Mouse (Mus musculus): ENCODE results near the gene Fcho1.
"Not testable (repeated sequence)": the region's sequence is repeated elsewhere in the genome, so short reads cannot be mapped to it uniquely, and the experiment has no call there.

The Fcho1 gene

GRCm38 (mm10) chr8:71718252-71718651 is 7.3 kb downstream of the Fcho1 start:
- DNase-seq (ENCODE audit: low read depth, low spot score): no peak

- no peak for DNase-seq (ENCODE audit: low read depth, low spot score)
Measured at GRCm38 (mm10) chr8:71717096-71717495, 8.4 kb downstream of the Fcho1 start.

DNA sequence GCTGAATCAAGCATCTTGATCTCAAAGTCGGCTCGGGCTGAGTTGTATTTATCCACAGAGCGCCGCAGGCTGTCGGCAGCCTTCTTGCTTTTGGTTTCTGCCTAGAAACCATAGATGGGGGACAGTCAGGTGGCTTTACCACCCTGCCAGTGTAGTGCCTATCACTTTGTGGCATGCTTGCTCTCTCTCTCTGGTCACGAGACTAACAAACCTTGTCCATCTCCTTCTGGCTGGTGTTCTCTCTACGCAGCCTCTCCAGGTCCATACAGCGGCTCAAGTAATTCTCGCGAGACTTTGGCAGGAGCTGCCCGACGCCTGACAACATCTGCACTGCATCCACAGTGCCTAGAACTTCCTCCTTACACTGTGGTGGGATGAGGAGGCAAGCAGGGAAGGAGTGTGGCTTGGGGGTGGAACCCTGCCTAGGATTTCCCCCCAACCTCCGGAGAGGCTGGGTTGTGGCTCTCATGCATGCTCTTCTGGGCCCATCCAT is 8.9 kb downstream of the Fcho1 start:
- DNase-seq (ENCODE audit: low read depth, low spot score): no peak

- DNase-seq (ENCODE audit: low read depth, low spot score): no peak
Measured at GRCm38 (mm10) chr8:71715531-71715930, 10.0 kb downstream of the Fcho1 start.

DNA sequence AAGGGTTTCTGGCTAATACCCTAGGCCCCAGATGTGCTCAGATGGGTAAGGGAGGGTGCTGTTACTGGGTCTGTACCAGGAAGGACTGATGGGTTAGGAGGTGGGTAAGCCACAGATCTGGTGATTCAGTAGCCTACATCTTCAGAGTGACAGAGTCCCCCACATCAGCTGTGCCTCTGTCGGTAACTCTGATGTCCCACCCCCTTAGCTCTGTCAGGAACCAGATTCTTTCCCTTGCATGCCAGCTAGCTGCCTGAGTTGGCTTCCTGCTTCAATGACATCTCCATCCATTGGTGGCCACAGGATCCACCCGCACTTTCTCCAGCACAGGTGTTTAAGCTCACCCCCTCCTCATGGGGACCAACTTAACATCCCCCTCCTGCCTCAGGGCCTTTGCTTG is 13.9 kb downstream of the Fcho1 start:
- no peak for DNase-seq (ENCODE audit: low read depth, low spot score)

DNA sequence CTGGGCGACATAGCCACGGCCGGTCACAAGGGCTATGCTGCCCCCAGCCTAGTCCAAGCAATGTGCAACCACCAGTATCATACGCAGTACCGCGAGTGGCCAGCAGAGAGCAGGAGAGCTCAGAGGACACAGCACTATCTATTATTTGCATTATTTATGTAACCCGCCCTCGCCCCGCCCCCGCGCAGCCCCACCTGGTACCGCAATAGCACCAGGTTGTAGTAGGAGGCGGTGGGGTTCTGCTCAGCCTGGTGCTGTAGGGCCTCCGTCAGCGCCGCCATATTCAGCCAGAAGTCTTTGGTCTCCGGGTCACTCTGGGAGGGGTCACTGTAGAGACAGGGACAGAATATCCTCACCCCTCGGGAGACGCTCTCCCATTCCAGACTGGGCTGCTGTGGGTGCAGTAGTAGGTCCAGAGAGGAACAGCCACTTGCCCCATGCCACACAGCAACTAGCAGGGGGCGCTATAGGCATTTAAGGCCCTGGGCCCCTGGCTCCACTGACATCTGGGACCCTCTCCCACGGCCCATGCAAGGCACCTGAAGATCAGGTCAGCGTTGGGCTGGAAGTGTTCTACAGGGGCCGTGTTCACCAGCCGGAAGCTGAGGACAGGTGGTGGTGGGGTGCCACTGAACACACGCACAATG is 15.6 kb downstream of the Fcho1 start:
- DNase-seq (ENCODE audit: low read depth, low spot score): peak; percentile 84

DNA sequence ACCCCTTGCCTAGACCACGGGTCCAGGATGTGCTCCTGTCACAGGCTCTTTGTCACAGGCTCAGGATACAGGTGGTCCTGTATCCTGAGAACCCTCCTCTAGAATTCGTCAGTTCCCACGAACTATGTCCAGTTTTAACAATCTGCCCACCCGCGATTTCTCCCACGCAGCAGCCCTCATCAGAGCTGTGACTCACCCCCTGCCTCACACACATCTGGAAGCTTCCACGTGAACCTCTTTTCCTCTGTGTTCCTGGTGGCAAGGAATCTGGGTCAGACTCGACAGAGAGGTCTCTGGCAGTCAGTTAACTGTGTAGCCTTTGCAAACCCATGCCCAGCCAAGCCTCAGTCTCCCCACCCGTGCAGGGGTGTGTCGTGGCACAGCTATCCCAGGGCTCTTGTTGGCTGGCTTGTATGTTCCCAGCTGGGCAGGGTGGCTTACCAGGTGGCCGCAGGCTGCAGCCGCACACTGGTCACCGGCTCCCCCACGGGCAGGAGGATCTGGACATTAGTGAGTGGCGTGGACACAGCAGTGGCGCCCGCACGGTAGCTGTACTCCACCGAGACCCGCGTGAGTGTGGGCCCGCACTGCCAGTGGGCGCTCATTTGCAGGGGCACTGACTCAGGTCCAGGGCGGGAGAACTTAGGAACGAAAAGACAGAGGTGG is 16.2 kb downstream of the Fcho1 start:
- DNase-seq (ENCODE audit: low read depth, low spot score): no peak

- DNase-seq (ENCODE audit: low read depth, low spot score): no peak
Measured at GRCm38 (mm10) chr8:71707874-71708273, 17.6 kb downstream of the Fcho1 start.

DNA sequence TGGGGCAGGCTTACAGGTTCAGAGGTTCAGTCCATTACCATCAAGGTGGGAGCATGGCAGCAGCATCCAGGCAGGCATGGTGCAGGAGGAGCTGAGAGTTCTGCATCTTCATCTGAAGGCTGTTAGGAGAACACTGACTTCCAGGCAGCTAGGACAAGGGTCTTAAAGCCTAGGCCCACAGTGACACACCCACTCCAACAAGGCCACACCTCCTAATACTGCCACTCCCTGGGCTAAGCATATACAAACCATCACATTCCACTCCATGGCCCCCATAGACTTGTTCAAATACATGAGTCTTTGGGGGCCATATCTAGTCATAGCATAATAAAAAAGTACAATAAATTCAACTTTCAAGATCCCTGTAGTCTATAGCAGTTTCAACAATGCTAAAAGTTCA is 22.1 kb downstream of the Fcho1 start:
- DNase-seq (ENCODE audit: low read depth, low spot score): not testable (repeated sequence)

DNA sequence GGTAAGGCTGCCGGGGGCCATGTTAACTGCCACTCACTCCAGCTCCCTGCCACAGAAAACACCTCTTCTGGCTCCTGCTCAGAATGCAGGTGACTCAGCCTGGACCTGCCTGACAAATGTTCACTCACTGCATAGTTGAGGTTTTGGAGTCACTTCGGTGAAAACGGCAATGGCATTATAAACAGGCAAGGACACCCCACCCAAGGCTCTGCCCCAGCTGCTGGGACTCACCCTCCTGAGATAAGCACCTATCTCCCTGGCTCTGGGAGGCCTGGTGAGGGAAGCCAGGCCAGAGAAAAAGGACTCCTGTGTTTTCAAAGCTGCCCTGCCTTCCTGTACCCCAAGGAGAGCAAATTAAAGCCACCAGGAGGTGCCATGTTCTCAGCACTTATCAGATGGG is 22.6 kb downstream of the Fcho1 start:
- DNase-seq (ENCODE audit: low read depth, low spot score): no peak

DNA sequence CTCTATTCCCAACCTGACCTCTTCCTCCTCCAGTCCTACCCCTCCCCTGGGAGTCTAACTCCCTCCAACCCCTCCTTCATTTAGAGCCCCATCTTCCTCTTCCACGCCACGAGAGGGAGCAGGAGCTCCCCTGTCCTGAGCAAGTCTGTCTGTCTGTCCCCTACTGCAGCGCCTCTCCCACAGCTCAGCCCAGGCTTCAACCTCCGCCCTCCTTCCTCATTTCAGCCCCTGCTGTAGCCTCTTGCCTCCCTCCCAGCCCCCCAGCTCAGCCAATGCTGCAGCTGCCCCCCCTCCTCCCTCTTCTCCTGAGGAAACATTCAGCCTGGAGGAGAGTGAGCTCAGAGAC is 23.5 kb downstream of the Fcho1 start:
- no peak for DNase-seq (ENCODE audit: low read depth, low spot score)

DNA sequence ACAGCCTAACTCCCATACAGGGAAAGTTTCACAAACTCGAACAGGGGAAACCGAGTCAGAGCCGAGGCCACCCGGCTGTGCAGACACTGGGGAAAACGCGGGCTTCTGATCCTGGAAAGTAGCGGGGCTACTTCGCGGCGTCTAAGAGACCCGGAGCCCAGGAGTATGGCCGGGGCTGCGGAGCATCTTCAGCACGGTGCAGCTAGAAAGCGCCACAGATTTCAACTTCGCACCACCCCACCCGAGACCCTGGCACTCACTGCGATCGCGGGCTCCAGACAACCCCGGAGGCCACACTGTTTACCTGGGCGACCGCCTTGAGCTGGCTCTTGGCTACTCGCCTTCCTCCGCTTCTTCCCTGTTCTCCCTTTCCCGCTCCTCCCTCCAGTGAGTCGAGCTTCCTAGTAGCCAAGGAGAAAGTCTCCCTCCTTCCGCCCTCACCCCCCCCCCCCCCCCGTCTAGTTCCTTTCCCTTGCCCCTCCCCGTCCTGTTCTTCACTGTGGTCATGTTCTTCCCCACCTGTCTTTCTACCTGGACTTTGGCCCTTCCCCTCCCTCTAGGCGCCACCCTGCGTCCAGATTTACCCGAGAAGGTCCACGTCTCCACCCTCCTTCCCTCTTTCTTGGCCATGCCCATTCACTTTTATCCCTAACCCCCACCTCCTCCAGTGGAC is 24.0 kb downstream of the Fcho1 start, which contains the start of gene B3gnt3:
Gene B3gnt3 (minus strand): TSS at position 376 of the 673 bp plus-strand sequence.
- DNase-seq (ENCODE audit: low read depth, low spot score): no peak

DNA sequence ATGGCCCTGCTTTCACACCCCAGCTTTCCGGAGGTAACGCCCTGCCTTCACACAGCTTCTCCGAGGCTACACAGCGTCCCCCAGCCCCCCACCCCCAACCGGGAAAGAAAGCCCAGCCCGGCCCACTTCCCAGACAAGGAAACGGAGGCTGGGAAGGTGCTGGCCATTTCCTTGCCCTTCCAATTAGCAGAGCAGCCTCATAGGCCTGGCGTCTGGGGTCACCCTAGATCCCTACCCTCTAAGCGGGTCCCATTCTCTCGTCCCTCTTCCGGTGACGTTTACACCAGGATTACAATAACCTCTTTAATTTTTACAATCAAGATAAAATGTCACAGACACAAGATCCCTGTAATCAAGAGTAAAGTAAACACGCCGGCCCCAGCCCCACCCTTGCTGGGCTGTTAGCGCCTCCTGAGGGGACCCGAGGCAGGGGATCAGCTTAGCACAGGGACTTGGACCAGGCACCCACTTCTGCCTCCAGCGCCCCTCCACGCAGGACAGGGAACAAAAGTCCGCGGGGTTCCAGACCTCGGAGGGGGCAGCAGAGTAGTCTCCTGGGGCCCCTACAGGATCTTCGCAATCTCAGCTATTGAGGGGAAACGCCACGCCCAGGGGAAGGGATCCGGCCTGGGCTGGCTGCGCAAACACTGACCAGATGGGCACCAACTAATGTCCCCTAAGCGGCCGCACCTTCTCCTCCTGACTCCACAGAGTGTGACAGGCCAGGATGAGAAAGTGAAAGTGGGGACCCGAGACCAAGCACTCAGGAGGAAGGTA is 24.8 kb downstream of the Fcho1 start:
- no peak for DNase-seq (ENCODE audit: low read depth, low spot score)

DNA sequence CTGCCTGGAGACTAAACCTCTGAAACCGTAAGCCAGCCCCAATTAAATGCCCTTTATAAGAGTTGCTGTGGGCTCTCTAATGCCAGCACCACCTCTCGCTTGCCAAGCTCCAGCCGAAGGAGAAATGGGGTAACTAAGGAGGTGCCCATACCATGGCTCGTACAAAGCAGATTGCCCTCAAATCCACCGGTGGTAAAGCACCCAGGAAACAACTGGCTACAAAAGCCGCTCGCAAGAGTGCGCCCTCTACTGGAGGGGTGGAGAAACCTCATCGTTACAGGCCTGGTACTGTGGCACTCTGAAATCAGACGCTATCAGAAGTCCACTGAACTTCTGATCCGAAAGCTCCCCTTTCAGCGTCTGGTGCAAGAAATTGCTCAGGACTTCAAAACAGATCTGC is 30.1 kb downstream of the Fcho1 start:
- not testable (repeated sequence) for DNase-seq (ENCODE audit: low read depth, low spot score)

GRCm38 (mm10) chr8:71693166-71694041 is 32.1 kb downstream of the Fcho1 start:
- no peak for DNase-seq (ENCODE audit: low read depth, low spot score)

DNA sequence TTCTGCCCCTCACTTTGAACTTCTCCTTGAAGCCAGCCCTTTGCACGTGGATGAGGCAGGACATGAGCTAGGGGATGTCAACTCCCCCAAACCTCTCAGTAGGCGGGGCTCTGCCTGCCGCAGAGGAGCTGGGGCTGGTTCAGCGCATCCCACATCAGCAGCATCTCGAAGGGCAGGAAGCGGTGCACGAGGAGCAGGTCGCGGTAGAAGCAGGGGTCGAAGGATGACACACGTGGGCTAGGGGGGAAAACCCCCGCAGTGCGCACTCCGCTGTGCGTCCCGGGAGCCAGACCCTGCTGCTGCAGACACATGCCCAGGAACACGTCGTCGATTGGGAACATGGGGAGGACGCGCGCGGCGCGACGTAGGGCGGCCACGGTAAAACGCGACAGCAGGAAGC is 33.0 kb downstream of the Fcho1 start:
- no peak for DNase-seq (ENCODE audit: low read depth, low spot score)

- no peak for DNase-seq (ENCODE audit: low read depth, low spot score)
Measured at GRCm38 (mm10) chr8:71689028-71689427, 36.5 kb downstream of the Fcho1 start, which contains the start of gene Insl3. TSS of gene Insl3 (plus strand) at chr8:71689214.

DNA sequence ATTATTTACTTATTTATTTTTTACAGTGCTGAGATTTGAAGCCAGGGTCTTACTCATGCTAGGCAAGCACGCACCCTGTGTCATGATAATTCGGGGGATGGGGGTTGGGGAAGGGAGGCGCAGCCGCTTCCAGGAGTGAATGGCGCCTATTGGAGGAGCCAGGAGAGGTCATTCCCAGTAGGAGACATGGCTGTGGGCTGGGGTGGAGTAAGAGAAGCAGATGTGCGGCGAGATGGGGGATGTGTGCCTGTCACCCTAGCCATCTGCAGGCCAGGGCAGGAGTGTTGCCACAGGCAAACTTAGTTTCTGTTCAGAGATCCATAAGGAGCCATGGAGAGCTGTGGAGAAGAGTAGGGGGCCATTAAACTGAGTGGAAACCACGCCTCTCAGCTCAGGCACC is 37.9 kb downstream of the Fcho1 start:
- no peak for DNase-seq (ENCODE audit: low read depth, low spot score)

DNA sequence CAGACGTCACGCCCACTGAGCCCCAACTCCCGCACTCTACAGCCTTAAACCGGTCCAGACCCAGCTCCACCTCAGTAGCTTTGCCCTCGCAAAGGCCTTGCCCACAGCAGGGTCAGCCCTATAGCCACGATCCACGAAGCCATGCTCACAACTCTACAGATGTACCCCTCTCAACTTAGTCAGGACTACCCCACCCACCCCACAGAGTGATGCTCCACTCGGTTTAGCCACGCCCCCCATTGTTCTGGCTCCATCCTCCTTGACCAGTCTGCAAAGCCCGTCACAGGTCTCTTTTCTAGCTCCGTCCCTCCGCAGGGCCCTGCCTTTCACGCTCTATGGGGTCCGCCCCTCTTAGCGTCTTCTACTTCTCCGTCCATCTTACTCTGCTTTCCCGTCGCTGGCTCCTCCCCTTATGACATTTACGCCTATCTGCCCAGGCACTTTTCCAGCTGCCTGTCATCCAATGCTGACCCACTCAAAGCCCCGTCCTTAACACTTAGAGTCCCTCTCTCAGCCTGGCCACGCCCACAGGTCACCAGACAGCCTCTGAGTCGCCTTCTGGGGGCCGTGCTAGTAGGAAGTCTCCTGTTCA is 39.3 kb downstream of the Fcho1 start:
- no peak for DNase-seq (ENCODE audit: low read depth, low spot score)

- peak; percentile 70 for DNase-seq (ENCODE audit: low read depth, low spot score)
Measured at GRCm38 (mm10) chr8:71685573-71685972, 39.9 kb downstream of the Fcho1 start.

- no peak for DNase-seq (ENCODE audit: low read depth, low spot score)
Measured at GRCm38 (mm10) chr8:71684701-71685100, 40.8 kb downstream of the Fcho1 start.

Data from WW6 (cell line).